Mouse (Mus musculus) thymus, postnatal 25 days (tissue): ENCODE measurements at regions not wholly inside any gene's neighbourhood (a gene's known extent, or its start where the extent isn't known, plus 50 kb on each side); places are given as distances from the start of the nearest gene placed in this dataset.

ENCODE experiments used
- DNase-seq: peaks from one replicate; pipeline ENCODE4 v3.0.0; 2022

DNA sequence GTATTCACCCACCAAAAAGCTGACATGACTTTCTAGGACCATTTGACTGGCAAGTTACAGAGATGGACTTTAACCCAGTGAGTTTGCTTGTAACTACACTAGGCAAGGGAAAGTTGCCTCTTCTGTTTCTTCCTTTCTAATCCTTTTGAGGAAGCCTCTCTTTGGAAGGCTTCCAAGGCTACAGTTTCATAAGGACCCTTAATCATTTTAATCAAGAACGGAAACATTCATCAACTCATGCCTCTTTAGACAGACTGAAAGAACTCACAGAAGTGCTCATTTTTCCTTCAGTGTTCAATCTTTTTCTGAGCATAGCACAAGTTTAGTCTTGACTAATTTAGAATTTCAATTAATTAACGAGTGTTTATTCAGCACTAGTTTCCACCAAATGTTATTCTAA lies 84.2 kb downstream of the Ddx1 start:
- no peak for DNase-seq

DNA sequence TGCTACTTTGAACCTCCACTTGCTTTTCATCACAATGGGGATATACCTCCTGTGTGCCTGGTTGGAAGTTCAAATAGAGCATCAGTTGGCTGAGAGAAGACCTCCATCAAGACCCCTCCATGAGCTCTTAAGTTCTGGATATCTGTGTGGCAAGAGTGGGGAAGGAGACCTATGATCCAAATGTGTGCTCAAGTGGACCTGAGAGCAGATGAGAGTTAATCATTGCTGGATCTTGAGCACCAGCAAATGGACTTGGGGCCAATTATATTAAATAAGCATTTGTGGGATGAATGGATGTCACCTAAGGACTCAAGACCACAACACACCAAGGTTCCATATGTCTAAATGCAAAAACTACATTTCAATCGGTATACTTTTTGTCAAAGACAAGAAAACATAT lies 88.0 kb downstream of the Ddx1 start:
- DNase-seq: no peak

DNA sequence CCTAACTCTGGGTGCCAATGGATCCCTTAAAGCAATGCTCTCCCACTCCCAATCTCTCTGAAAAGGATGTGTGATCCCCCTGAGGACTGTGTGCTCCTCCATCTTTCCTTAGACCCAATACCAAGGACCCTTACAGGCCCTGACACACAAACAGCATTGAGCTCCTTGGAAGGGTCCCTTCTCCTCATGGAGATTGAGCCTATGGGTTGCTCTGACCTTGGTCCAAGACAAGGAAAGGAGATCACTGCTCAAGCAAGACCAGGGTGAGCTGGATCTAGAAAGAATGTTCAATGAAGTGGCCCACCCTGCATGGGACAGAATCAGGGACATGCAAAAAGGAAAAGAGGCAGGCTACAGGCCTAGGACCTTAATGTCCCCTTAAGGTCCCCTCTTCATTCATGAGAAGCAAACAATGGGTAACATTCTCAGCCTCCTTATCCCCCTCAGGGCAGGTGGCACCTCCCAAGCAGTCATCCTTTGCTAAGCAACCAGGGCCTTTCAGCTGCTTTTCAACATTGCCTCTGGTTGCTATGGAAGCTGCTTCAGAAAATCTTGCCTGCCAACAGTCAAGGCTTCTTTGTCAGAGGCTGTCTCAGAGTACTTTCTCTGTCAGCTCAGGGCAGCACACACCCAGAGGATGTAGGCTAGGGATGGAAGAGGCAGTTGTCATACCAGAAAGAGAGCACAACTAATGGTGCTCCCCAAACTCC lies 89.5 kb downstream of the Ddx1 start:
- DNase-seq: no peak

DNA sequence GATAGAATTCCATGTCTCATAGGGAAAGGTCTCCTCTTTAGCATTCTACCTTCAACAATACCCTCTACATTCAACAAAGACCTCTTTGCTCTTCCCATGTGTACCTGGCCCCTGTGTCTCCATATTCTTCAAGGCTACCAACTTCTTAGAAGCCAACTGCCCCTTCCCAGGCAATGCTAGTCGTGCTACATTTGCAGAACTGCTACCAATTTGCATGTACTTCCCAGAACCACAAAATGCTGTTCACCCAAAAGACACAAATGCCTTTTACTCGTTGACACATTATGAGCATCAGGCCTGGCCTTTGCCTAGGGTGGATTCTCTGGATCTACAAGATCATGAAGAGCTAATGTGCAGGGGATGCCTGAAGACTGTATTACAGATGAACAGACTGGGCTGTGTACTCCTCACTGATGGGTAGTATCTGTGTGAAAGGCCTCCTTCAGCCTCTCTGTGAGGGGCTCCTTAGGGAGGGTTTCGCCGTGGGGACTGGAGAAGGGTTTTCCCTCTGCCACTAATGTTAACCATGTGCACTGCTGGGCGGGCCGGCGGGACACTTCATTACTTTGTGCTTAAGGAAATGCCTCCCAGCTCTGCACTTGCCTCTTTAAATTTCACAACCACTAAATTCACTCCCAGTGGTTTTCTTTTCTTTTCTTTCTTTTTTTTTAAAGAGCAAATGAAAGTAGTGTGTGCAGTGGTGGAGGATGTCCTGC lies 91.2 kb downstream of the Ddx1 start:
- DNase-seq: no peak

DNA sequence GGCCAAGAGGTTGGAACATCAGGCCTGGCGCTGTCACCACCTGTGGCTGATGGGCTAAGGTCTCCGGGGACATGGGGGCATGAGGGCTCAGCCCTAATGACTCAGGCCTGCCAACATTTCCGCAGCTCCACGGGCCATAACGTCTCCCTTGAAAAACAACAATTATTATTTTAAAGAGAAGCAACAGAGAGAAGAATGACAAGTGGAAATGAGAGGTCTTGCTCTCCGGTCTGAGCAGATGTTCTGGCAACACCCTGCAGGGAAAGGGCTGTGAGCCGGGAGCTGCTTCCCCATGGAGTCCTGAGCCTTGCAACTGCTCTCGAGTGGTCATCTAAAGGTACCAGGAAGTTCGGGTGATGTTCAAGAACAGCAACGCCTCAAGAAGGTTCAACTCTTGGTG lies 91.9 kb downstream of the Ddx1 start:
- no peak for DNase-seq

DNA sequence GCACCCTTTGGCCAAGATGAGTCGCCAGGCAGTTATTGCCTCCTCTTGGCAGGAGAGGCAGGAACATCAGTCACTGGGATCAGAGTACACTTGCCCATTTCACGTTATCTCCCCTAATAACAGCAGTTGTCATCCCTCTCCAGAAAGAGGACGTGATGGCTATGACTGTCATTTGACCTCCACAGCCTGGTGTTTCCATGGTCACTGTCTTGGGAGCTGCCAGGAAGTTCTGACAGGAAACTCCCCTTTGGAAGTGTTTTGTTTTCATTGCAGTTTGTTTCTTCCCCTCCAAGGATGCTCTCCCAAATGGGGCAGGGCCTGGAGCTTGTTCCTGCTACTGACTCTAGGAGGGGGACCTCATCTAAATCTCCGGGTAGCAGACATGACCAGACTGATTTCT lies 98.3 kb downstream of the Ddx1 start:
- DNase-seq: no peak

DNA sequence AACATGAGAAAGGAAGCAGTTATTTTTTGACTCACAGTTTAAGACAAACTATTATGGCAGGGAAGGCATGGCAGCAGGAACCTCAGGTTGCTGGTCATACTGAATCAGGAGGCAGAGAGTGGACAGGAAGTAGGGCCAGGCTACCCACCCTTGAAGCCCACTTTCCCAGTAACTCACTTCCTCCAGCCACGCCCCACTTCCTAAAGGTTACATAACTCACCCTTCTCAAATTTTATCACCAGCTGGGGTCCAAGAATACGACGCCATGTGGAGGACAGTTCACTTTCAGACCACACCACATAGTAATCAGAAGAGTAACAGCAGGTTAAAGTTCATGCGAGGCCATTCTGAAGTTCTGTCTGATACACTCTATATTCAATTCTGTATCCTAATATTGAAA lies 101.8 kb downstream of the Ddx1 start:
- no peak for DNase-seq

DNA sequence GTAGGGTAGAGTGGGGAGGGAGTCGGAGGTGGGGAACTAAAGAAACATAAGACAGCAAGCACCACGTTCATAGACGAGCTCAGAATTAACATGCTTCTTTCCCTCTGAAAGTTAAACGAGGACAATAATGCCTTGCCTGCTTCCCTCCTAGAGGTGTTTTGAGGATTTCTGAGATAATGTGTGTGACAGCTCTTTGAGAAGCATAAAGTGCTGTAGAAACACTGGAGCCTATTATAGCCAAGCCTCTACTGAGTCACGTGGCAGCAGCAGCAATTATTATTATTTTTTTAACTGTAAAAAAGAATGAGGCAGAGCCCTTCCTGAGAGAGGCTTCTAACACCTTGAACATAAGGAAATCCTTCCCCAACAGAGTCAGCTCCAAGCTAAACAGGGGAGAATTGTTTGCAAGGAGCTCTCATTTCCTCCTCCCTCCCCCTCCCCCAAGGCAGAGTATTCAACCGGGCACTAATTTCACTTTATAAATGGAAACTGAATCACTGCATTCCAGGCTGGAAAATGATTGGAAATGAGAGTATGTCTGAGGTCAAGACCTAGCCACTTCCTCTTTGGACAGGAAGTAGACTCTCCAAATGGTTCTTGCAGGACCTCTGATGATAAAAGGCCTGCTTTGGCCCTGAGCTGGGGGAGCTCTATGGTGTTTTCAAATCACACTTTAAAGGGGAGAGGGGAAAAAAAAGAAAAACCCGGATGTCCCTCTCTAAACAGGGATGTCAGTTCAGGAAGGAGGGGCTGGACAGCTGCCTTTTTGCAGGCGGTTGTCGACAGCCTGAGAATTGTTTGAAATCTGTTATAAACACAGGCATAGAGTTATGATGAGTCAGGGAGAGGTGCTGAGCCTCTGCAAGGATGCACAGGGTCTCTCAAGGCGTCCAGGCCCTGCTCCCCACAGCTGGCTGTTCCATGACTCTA lies 103.6 kb downstream of the Ddx1 start:
- no peak for DNase-seq

DNA sequence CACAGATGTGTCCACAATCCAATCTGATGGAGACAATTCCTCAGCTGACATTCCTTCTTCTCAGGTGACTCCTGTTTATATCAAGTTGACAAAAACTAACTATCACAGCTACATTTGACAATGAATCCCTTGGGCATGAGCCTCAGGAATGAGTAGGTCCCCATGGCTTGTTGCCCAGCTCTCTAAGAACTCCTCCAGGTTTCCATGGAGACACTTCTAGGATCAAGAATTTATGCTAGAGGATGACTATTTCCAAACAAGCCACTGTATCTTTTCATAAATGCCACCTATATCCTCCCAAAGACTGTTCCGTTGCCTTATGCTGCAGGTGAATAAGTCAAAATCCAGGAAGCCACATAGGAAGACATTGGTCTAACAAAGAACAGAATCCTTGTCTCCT lies 104.3 kb downstream of the Ddx1 start:
- DNase-seq: no peak

DNA sequence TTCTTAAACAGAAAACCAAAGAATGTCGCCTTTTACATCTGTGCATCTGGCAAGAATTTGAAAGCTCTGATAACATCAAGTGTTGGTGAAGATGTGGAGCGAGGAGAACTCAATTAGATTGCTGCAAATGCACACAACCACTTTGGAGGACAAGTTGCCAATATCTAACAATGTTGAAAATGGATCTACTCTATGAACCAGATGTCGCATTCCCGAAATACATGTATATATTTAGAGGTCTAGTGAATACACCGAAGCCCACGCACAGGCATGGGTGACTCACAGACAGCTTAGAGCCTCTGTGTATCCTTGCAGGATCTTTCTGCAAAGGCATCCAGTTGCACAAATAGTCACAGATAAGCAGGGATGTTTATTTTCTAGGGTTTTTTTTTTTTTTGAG lies 108.4 kb downstream of the Ddx1 start:
- DNase-seq: no peak

DNA sequence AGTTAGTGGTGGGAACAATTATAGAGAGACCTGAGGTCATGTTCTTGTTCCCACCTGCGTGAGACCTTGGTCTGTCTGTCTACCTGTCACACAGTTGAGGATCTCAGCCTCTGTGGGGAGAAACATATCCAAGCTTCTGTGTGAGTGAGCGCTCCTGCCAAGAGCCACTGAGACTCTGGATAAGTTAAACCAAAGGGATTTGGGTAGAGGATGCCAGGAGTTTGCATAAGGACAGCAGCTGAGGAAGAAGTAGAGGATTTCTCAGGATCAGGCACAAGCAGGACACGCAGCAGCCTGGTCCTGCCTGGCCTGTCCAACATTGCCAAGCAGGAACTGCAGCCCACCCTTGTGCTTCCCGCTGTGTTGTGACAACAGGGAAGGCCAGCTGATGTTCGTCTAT lies 109.8 kb downstream of the Ddx1 start:
- no peak for DNase-seq

DNA sequence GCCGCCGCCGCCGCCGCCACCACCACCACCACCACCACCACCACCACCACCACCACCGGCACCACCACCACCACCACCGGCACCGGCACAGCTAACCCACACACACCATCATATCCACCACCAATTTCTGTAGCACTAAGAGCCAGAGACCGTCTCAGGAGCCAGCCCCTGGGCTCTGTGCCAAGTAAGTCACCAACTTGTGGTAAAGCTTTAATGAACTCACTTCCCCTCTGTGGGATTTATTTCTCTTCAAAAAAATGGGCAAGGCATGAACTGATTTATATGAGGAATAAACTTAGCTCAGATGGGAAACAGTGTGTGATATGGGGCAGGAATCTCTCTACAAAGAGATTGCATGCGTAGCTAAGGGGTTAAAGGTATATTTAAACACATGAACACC lies 114.8 kb downstream of the Ddx1 start:
- DNase-seq: no peak

DNA sequence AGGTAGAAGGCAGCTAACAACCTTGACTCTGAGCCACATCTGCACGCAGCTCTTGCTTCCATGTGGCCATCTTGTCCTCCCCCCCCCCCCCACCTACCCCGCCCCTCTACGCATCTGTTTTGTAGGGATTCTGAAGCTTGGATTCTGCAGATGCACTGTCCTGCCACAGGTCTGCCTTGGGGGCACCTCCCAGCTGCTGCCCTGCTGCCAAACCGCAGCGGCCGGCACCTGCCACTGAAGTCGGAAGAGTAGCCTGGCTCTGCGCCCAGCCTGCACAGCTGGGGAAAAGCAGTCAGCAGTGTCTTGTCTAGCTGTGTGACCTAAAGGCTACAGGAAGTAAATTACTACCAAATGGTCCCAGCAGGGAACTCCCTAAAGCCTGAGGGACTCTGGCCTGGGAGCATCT lies 119.3 kb downstream of the Ddx1 start:
- DNase-seq: no peak

DNA sequence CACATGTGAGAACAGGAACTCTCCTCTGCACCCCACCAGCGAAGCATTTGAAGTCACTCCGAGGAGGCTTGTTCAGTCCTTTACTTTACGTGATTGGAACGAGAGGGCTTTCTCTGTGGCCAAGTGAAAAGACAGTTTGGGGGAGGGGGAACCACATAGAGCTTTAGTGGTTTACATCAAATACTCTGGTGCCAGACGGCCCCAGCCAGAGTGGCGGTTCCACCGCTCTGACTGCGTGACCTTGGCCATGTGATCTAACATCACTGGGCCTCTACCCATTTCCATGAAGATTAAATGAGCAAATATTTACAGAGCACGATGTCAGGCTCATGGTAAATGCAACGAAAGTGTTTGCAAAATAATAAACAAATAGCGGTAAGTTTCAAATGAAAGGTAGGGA lies 121.6 kb downstream of the Ddx1 start:
- DNase-seq: no peak

DNA sequence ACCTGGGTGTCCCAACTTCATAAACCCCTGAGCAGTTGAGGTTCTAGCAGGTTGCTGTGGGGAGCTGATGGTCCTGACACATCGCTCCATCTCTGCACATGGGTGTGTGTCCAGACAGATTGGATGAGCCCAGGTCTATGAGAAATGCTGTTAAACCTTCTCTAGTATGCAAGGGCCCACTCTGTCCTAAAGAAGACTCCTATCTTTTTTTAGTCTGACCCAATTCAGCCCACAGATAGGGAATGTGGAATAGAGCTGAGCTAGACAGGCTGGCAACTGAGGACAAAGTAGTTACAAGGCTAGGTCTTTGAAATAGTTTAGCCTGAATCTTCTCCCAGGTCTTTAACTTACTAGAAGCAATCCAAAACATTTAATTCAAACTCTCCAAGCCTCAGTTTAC lies 124.0 kb downstream of the Ddx1 start:
- no peak for DNase-seq

DNA sequence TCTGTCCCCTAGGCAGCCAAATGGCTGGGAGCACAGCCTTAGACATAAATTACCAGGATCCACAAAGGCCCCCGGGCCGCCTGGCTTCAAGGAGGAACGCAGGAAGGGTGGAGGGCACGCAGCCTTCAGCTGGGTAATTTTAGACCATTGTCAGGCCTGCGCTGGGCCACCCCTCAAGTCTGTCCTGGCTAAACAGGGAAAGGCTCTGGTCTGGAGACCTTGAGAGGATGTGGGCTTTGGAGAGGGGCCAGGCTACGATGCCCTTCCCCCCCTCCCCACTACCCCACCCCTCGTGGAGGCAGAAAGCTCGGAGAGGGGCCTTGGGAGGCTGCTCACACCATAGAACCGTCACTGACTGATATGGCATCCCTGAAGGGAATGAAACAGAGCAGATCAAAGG lies 126.7 kb downstream of the Ddx1 start:
- no peak for DNase-seq

DNA sequence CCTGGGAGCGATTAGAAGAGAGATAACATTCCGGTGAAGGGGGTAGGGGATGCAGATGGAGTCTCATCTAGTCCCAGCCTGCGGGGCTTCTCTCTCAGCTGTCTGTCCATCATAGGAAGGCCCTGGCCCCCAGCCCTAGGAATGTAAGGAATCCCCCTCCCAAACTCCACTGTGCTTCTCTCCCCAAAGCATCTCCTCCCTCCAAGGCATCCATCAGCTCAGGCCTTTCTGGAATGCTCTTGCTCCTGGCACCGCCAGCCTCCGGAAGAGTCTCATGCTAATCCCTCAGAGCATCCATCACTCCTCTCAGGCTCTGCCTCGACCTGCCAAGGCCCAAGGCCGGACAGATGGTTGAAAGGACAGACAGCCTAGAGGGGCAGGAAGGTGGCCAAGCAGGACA lies 128.4 kb downstream of the Ddx1 start:
- DNase-seq: no peak

DNA sequence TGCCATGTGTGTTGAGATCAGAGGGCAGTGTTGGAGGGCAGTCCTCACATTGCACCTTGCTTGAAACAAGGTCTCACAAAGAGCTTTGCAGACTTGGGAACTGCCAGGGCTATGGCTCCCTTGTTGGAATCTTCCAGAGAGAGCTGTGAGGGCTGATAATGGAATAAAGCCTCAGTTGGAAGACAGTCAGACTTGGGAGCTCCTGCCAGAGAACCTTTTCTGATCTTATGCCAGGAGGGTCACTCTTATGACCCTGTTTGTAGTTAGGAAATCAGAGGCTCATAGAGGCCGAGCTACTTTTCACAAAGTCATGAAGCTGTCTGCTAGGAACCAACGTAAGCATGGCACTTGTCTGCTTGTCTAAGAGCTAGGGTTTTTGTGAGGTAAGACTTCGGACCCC lies 129.4 kb downstream of the Ddx1 start:
- DNase-seq: no peak

DNA sequence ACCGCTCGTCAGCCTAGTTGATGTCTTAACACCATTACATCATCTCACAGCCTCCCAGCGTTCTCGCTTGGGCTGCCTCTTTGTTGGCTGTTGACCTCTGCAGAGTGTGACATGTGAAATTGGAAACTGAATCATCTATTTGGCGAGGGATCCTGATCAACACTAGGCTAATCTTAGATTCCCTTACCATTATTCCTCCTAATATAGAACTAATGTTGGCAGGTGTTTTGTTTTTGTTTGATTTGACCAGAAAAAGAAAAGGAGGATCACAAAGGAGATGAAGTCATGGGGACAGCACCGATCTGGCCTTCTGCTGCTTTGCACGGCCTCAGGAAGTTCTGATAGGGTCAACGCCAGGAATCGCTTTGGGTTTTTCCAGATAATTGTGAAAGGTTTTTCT lies 131.0 kb downstream of the Ddx1 start:
- no peak for DNase-seq

DNA sequence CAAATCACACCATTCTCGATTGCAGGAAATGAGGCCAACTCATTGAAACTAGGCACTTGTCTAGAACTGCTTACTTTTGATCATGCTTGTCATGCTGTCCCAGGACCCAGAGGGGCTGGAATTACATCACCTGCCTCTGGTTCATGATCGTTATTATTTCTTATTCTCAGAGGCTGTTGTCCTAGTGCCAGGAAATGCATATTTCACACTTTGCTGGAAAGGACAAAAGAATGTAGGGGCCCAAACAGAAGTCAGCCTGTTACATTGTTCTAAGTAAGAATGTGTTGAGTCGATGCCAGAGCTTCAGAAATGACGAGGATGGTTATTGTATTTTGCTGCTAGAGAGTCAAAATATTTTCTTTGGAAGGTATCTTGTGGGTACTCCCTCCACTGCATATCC lies 134.7 kb downstream of the Ddx1 start:
- no peak for DNase-seq

DNA sequence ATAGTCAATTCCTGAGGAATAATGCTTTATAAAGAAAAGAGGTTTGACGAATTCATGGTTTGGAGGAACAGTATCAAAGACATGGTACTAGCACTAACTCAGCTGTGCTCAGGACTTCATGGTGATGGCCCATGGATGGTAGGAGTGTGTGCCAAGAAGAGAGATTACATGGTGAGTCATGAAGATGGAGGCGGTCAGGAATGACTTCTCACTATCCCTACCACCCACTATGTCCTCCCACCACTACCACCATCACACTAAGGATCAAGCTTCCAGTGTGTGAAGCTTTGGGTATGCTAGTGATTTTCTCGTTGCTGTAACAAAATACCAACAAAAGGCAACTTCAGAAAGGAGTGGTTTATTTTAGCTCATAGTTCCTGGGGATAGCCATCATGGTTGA lies 142.1 kb downstream of the Ddx1 start:
- no peak for DNase-seq

DNA sequence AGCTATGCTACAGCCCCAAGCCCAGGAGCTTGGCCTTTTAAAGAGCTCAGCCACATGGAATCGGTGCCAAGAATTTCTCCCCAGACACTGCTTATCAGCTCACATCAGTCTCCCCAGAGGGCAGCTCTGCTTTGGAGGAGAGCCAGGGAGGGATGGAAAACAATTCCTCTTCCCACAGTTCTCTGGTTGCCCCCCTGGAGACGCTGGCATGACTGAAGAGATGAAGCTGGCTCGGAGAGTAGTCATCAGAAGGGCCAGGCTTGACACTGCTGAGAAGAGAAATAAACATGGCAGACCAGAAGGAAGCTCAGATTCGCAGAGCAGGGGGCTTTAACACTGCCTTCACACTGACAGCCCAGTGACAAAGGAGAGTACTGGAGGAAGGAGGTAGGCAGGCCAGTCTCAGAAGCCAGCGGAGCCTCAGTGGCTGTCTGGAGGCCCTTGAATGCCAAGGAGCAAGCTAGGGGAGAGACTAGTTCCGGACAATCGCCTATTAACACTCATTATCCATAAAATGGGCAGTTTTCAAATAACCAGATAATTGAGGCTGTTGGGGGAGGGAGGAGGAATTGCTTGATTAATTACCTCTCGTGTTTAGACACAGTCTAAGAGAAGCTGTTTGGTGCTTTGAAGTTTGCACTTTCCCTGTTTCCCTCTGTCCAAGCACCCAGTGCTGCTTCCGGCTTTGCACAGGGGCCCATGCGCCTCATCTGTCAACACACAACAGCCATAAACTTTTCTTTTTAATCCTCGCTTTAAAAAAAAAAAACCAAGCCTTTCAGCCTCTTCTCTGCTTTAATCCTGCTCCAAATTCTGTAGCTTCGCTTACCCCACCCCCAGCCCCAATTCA lies 148.3 kb downstream of the Ddx1 start:
- DNase-seq: no peak
